Mouse (Mus musculus): ENCODE data around the gene Carm1.

GRCm38 (mm10) chr9:21503352-21503751 lies 43.3 kb upstream of the Carm1 start:
- TF ChIP-seq CTCF (IDR thresholded peaks at IDR 0.05; ENCODE audit: low read depth, low read length) (no peak), POLR2A (IDR thresholded peaks at IDR 0.05; ENCODE audit: borderline replicate concordance, low read depth, low read length) (no peak)

Measured in bone marrow macrophage, adult 2 months (primary cell).